ENCODE assay signal across 9 mouse cellular contexts in the genomic region with DNA sequence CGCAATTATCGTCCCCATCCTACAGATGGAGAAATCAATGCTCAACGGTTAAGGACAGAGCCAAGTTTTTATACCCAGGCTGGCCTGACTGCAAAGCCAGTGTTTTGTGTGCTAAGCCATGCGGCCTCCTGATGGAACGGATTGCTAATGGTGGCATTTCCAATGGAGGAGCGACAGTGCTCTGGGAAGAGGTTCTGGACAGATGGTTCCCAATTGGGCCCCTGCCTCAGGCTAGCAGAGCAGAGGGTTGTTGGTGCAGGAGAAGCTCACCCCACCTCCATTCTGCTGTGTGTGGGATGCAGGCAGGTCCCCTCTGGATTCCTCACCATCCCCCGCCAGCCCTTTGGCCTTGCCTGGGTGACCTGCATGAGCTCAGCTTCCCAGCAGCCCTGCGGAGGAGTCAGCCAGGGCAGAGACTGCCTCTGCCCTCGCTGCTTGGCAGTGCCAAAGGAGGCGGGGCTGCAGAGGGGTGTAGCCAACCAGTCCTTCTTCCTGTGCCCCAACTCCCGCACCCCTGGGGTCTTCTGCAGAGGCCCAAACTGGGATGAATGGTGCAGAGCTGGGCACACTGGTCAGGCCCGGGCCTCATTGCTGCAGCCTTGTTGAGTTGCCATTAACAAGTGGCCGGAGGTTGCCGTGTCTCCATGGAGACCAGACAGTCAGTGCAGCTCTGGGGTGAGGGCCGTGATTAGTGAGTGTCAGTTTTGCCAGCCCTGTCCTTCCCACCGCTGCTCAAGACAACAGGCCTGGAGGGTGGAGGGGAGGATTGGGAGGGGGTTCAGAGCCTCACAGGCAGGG. TPM values are rescaled to one million over a fixed set of nuclear protein-coding genes. Genes with fewer than 3 reads are reported as not detected.
A peak's percentile ranks its signal among the peaks of the same experiment; 100 is the strongest.
DNase-seq lines count a peak whose midpoint lies in the region; ATAC-seq and TF ChIP-seq lines count a peak whose summit lies in the region.
"Had no signal": no experiment of that assay in that cellular context is flagged by ENCODE, and none has a peak within 500 bp of the region (broad histone marks: within the 10 kb centered on the region; RNA-seq: fewer than 3 reads in every experiment).

No protein-coding gene starts in this region.

- no peak; the same call in 1 of the 2 replicates for TF ChIP-seq POLR2A in heart, adult 2 months (IDR thresholded peaks at IDR 0.05; ENCODE audit: insufficient read depth, low read depth, low read length)

- ATAC-seq in liver, embryonic 15.5 days (ENCODE audit: insufficient read depth), result 0 out of 2 replicates have a peak, but pooled peaks have one; percentile 35

- no peak for TF ChIP-seq EP300 in heart, adult 2 months (IDR thresholded peaks at IDR 0.05; ENCODE audit: insufficient read depth, low read depth, low read length)

- no peaks in the 10 kb centered on the region for H3K36me3 ChIP-seq in heart, adult 2 months (ENCODE audit: control insufficient read depth, insufficient read depth, low read length)
- H3K36me3 ChIP-seq in liver, embryonic 15.5 days (replicated peaks), result no peaks in the 10 kb centered on the region

- H3K4me3 ChIP-seq in heart, adult 2 months, result peak overlapping the region; percentile 29; the same call in 1 of the 2 replicates
- H3K4me3 ChIP-seq in liver, embryonic 15.5 days (replicated peaks), result peak overlapping the region; percentile 11; the same call in 1 of the 2 replicates

- peak overlapping the region; percentile 38 for H3K4me2 ChIP-seq in liver, embryonic 15.5 days

- H3K9ac ChIP-seq in heart, adult 2 months (ENCODE audit: low read depth, low read length), result peak overlapping the region; percentile 46
- H3K9ac ChIP-seq in liver, embryonic 15.5 days, result no peak overlapping the region
- H3K9ac ChIP-seq: liver, embryonic 14.5 days had no signal

- no peak for TF ChIP-seq CTCF in heart, adult 2 months (IDR thresholded peaks at IDR 0.05)

- peak; percentile 70 for DNase-seq in 416B (ENCODE audit: low read depth)
- peak; percentile 93 to 96 for DNase-seq in adrenal gland, adult (ENCODE audit: inconsistent age in 2 of 2, low spot score in 1 of 2)
- peak; percentile 86 for DNase-seq in embryo, embryonic 10.5 days (ENCODE audit: low spot score)
- DNase-seq in heart, adult 2 months, result peak; percentile 78 to 88
- DNase-seq in kidney, adult 11 months, result peak; percentile 93
- peak; percentile 67 for DNase-seq in naive thymus-derived CD4-positive, alpha-beta T cell, adult 2 months (ENCODE audit: low read depth)
- DNase-seq in thymus, postnatal 0 days (ENCODE audit: low spot score), result peak; percentile 68

- intact Hi-C loops in heart, adult 2 months (cut with DNase I), result loop anchor here (5.0 kb wide), 1 partner anchor 38 kb away; no protein-coding TSS in a partner anchor

- 28% methylated on average over 16 of the region's 16 CpGs for WGBS in heart, adult 2 months
- WGBS in liver, embryonic 15.5 days (ENCODE audit: insufficient replicate concordance), result 55% methylated on average over 16 of the region's 16 CpGs

- peaks cover 30% of the 10 kb centered on the region for H3K4me1 ChIP-seq in heart, adult 2 months (ENCODE audit: control insufficient read depth, insufficient read depth, low read length)
- peaks cover 52% of the 10 kb centered on the region for H3K4me1 ChIP-seq in liver, embryonic 15.5 days (replicated peaks)

- H3K27ac ChIP-seq in heart, adult 2 months, result peak overlapping the region; percentile 69
- 0 out of 2 replicates have a peak overlapping the region, but pooled peaks have one; percentile 29 for H3K27ac ChIP-seq in liver, embryonic 15.5 days (replicated peaks)
- H3K27ac ChIP-seq: liver, embryonic 14.5 days had no signal

- no peaks in the 10 kb centered on the region for H3K9me3 ChIP-seq in liver, embryonic 15.5 days (replicated peaks)

- no peaks in the 10 kb centered on the region for H3K27me3 ChIP-seq in heart, adult 2 months (ENCODE audit: control insufficient read depth, insufficient read depth, low read length)
- peaks cover 56% of the 10 kb centered on the region for H3K27me3 ChIP-seq in liver, embryonic 15.5 days

- no peaks in the 10 kb centered on the region for H3K79me2 ChIP-seq in heart, adult 2 months (replicated peaks; ENCODE audit: control insufficient read depth, insufficient read depth, low read length)

RNA-seq across cellular contexts. Expression of a gene that starts 35.2 kb away (rescaled TPM):
- 10 to 100 TPM; 77.5 to 83.8 TPM for total RNA-seq in heart, adult 2 months (2021)
- polyA plus RNA-seq in heart, adult 2 months (2012; rRNA removed), result 34.6 and 39.7 TPM in 2 replicates
- polyA plus RNA-seq in liver, embryonic 15.5 days (2015; fragmentation: Nextera tagmentation; extraction: Ambion mirVana), result 44.0 and 52.0 TPM in 2 replicates
- polyA plus RNA-seq in thymus, postnatal 0 days (2015; fragmentation: Nextera tagmentation; extraction: Ambion mirVana), result 140 and 190 TPM in 2 replicates

Comparison
In these comparisons a context has a peak if more than half of its experiments do, and no peak if none do; other contexts are left out.
1. Peak in every context shown above with its lines: DNase-seq, ATAC-seq, H3K4me3 ChIP-seq and H3K27ac ChIP-seq.